Mouse (Mus musculus) intestine, postnatal 0 days (tissue): Measurements from ENCODE around the gene Gm7534. TPM values are rescaled to one million over a fixed set of nuclear protein-coding genes. Genes with fewer than 3 reads are reported as not detected.

Experiments used
- ATAC-seq: fragments of 200-750 bp; cut with Nextera tagmentation; 2 replicates; pipeline ENCODE4 v1.8.0; 2017; ENCODE audit warnings: mild to moderate bottlenecking, moderate TSS enrichment, moderate library complexity
- H3K27ac ChIP-seq: fragments of 300-500 bp; sonication (generic); 2 replicates; pipeline ENCODE4 v1.5.1; 2014; ENCODE audit warnings: mild to moderate bottlenecking, low read depth, low read length, moderate library complexity
- H3K27me3 ChIP-seq: fragments of 300-500 bp; sonication (generic); replicated peaks from 2 replicates; pipeline ENCODE4 v1.6.1; 2014; ENCODE audit warnings: low read length, mixed read lengths; ENCODE audit not compliant: control insufficient read depth, insufficient read depth
- H3K36me3 ChIP-seq: fragments of 300-500 bp; sonication (generic); 2 replicates; pipeline ENCODE4 v1.6.1; 2014; ENCODE audit warnings: mild to moderate bottlenecking, moderate library complexity; ENCODE audit not compliant: control insufficient read depth, insufficient read depth
- H3K4me1 ChIP-seq: fragments of 300-500 bp; sonication (generic); replicated peaks from 2 replicates; pipeline ENCODE4 v1.6.1; 2014; ENCODE audit warnings: antibody characterized with exemption, low read length, mixed read lengths; ENCODE audit not compliant: control insufficient read depth, insufficient read depth
- H3K4me2 ChIP-seq: fragments of 300-500 bp; sonication (generic); replicated peaks from 2 replicates; pipeline ENCODE4 v1.6.1; 2014; ENCODE audit warnings: low read depth, mild to moderate bottlenecking, moderate library complexity
- H3K4me3 ChIP-seq: fragments of 300-500 bp; sonication (generic); 2 replicates; pipeline ENCODE4 v1.5.1; 2014; ENCODE audit warnings: low read depth, low read length
- H3K9ac ChIP-seq: fragments of 300-500 bp; sonication (generic); 2 replicates; pipeline ENCODE4 v1.6.1; 2014; ENCODE audit warnings: mild to moderate bottlenecking, low read depth, low read length
- H3K9me3 ChIP-seq: fragments of 300-500 bp; sonication (generic); 2 replicates; pipeline ENCODE4 v1.6.1; 2016; ENCODE audit warnings: mixed run types; ENCODE audit not compliant: control insufficient read depth
- CTCF ChIP-seq: sonication (generic); IDR thresholded peaks from 2 replicates; pipeline ENCODE4 v1.5.1; 2016; ENCODE audit warnings: low read depth, mild to moderate bottlenecking, control low read depth, antibody characterized with exemption, moderate library complexity
- WGBS: fragments of 180-500 bp; shearing (Covaris S2); extraction: QIAGEN DNeasy Blood & Tissue Kit; methylation state at CpG from one replicate; pipeline ENCODE4 v1.1.7; 2014; 5-methylcytosine and 5-hydroxymethylcytosine counted together
- polyA plus RNA-seq: library from polyadenylated mRNA; unstranded; fragments of >200 nt; fragmentation: Nextera tagmentation; extraction: Ambion mirVana; gene quantifications from 2 replicates; pipeline ENCODE4 v1.2.1, GENCODE M21; 2015

Gene Gm7534
- polyA plus RNA-seq, 1 experiment from 2014 or later = not detected

DNA sequence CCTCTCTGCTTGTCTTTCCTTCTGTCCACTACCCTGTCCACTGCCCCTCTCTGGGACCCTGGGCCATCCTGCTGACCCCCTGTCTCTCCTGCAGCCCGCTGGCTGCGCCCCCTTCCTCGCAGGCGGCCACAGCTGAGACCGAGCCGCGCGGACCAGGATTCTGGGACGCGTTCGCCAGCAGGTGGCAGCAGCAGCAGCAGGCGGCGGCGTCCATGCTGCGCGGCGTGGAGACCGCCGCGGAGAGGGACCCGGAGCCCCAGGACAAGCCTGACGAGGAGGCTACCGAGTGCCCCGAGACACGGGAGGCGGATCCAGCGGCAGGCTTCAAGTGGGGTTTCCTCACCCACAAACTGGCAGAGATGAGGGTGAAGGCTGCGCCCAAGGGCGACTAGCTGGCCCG, 46.8 kb upstream of the Gm7534 start:
- Histone ChIP-seq H3K27me3 (peaks cover 60% of the 10 kb centered on the region), H3K27ac (no peak overlapping the region), H3K4me3 (peak overlapping the region; percentile 28), H3K9ac (0 out of 2 replicates have a peak overlapping the region, but pooled peaks have one; percentile 17), H3K4me2 (peak overlapping the region; percentile 85), H3K36me3 (no peaks in the 10 kb centered on the region), H3K4me1 (peaks cover 3% of the 10 kb centered on the region; the same call in 1 of the 2 replicates), H3K9me3 (no peaks in the 10 kb centered on the region)
- ATAC-seq = peak; percentile 46; the same call in 1 of the 2 replicates
- 1% methylated on average over 30 of the region's 30 CpGs for WGBS
- TF ChIP-seq CTCF = peak; percentile 97

GRCm38 (mm10) chr4:134246719-134247258, 44.0 kb upstream of the Gm7534 start, which contains the start of gene Gm30191:
Gene Gm30191, plus strand, starts transcription at chr4:134246935.
- Histone ChIP-seq H3K36me3 (no peaks in the 10 kb centered on the region; the same call in 1 of the 2 replicates), H3K9ac (no peak within 1 kb of the TSS), H3K27me3 (peaks cover 31% of the 10 kb centered on the region), H3K9me3 (no peaks in the 10 kb centered on the region), H3K27ac (no peak within 1 kb of the TSS), H3K4me3 (peak within 1 kb of the TSS; percentile 74), H3K4me2 (peak within 1 kb of the TSS; percentile 98), H3K4me1 (peaks cover 4% of the 10 kb centered on the region; the same call in 1 of the 2 replicates)
- WGBS = 65% methylated on average over 7 of the region's 7 CpGs
- no peak for ATAC-seq
- TF ChIP-seq CTCF = no peak

DNA sequence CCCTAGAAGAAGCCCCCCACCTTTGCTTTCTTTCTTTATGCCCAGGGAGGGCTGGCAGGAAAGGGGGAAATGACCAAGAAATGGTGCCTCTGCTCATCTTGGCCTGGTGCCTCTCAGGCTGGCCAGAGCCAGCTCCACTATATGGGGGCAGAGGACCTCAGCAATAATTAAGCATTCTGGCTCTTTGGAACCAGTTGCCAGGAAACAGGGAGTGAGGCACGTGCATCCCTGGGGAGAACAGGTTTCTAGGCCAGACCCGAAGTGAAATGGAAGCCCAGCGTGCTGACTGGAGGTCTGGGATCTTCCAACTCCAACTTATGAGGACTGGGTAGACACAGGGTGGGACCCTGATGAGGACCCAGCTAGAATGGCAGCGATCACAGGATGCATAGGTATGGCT, 43.5 kb upstream of the Gm7534 start:
- Histone ChIP-seq H3K27ac (no peak overlapping the region), H3K36me3 (no peaks in the 10 kb centered on the region; the same call in 1 of the 2 replicates), H3K4me3 (no peak overlapping the region), H3K27me3 (peaks cover 26% of the 10 kb centered on the region), H3K4me2 (no peak overlapping the region), H3K9ac (no peak overlapping the region), H3K9me3 (no peaks in the 10 kb centered on the region), H3K4me1 (peaks cover 4% of the 10 kb centered on the region; the same call in 1 of the 2 replicates)
- ATAC-seq = no peak
- 50% methylated on average over 4 of the region's 4 CpGs for WGBS
- TF ChIP-seq CTCF = no peak

GRCm38 (mm10) chr4:134245148-134245843, 42.5 kb upstream of the Gm7534 start, which contains the start of gene Zfp593:
Gene Zfp593, minus strand, starts transcription at chr4:134245592.
- ATAC-seq = peak; percentile 65
- WGBS = under 1% methylated on average over 60 of the region's 60 CpGs
- peaks cover 16% of the 10 kb centered on the region for H3K27me3 ChIP-seq
- no peaks in the 10 kb centered on the region; the same call in 1 of the 2 replicates for H3K36me3 ChIP-seq
- peaks cover 4% of the 10 kb centered on the region; the same call in 1 of the 2 replicates for H3K4me1 ChIP-seq
- peak within 1 kb of the TSS; percentile 74 for H3K4me3 ChIP-seq
- peak; percentile 91 for TF ChIP-seq CTCF
- peak within 1 kb of the TSS; percentile 71 for H3K9ac ChIP-seq
- H3K27ac ChIP-seq = peak within 1 kb of the TSS; percentile 64; the same call in 1 of the 2 replicates
- no peaks in the 10 kb centered on the region for H3K9me3 ChIP-seq
- peak within 1 kb of the TSS; percentile 98 for H3K4me2 ChIP-seq

- no peak for ATAC-seq
- WGBS = 94% methylated on average over 17 of the region's 17 CpGs
- no peak within 1 kb of the TSS for H3K4me3 ChIP-seq
- H3K27me3 ChIP-seq = peaks cover 9% of the 10 kb centered on the region; the same call in 1 of the 2 replicates
- no peak for TF ChIP-seq CTCF
- peak within 1 kb of the TSS; percentile 98; the same call in 1 of the 2 replicates for H3K4me2 ChIP-seq
- no peak within 1 kb of the TSS for H3K27ac ChIP-seq
- H3K36me3 ChIP-seq = no peaks in the 10 kb centered on the region; the same call in 1 of the 2 replicates
- H3K9me3 ChIP-seq = no peaks in the 10 kb centered on the region
- H3K9ac ChIP-seq = no peak within 1 kb of the TSS
- peaks cover 4% of the 10 kb centered on the region; the same call in 1 of the 2 replicates for H3K4me1 ChIP-seq
Measured at GRCm38 (mm10) chr4:134243516-134244250, 40.9 kb upstream of the Gm7534 start, which contains the start of gene E130218I03Rik. Gene E130218I03Rik, plus strand, starts transcription at chr4:134243662.
